Mouse (Mus musculus) activated CD4-positive, CD25-positive, alpha-beta regulatory T cell (primary cell): ENCODE data around the gene Ankrd45. TPM values are rescaled to one million over a fixed set of nuclear protein-coding genes. Genes with fewer than 3 reads are reported as not detected.

ENCODE experiments used
- polyA plus RNA-seq, 2 experiments: library from polyadenylated mRNA; unstranded; fragments of 100-300 nt; shearing (Covaris generic); gene quantifications; one replicate each; pipeline ENCODE4 v1.2.1; 2017

Ankrd45 gene
- under 1 TPM; 0.13 to 0.34 TPM for polyA plus RNA-seq

GRCm38 (mm10) chr1:161142531-161143159 lies at the start of gene Ankrd45:
Gene Ankrd45 (plus strand): TSS chr1:161142691.

GRCm38 (mm10) chr1:161130726-161131664 lies 11.5 kb upstream of the Ankrd45 start, which contains the start of gene Klhl20:
Gene Klhl20 (minus strand): TSS chr1:161131511.

GRCm38 (mm10) chr1:161159214-161159613 lies 16.7 kb downstream of the Ankrd45 start, which contains the start of gene Tex50:
Gene Tex50 (minus strand): TSS chr1:161159314.

Other genes with a start within 250 kb of the Ankrd45 start
- 10 to 100 TPM; 15.9 to 19.2 TPM for gene Rc3h1, start 236.3 kb upstream of the Ankrd45 start, polyA plus RNA-seq
- gene Serpinc1, start 164.1 kb upstream of the Ankrd45 start, polyA plus RNA-seq: 1 to 10 TPM; 4.2 to 7.2 TPM
- 10 to 100 TPM in 1 of 2 experiments, 1 to 10 TPM in 1; 7.9 to 11.2 TPM for gene Zbtb37, start 107.8 kb upstream of the Ankrd45 start, polyA plus RNA-seq
- 10 to 100 TPM; 15.5 to 15.6 TPM for gene Dars2, start 72.0 kb upstream of the Ankrd45 start, polyA plus RNA-seq
- 10 to 100 TPM; 16.6 to 18.7 TPM for gene Cenpl, start 72.0 kb upstream of the Ankrd45 start, polyA plus RNA-seq
- gene Klhl20, start 11.2 kb upstream of the Ankrd45 start, polyA plus RNA-seq: 10 to 100 TPM; 27.9 to 29.2 TPM
- gene Tex50, start 16.6 kb downstream of the Ankrd45 start, polyA plus RNA-seq: not detected
- 100 to 1,000 TPM; 227 to 250 TPM for gene Prdx6, start 108.5 kb downstream of the Ankrd45 start, polyA plus RNA-seq